Mouse (Mus musculus) heart, embryonic 12.5 days (tissue): Measurements from ENCODE around the gene Gm37240. TPM values are rescaled to one million over a fixed set of nuclear protein-coding genes. Genes with fewer than 3 reads are reported as not detected.

Experiments used
- ATAC-seq: fragments of 200-750 bp; cut with Nextera tagmentation; 2 replicates; pipeline ENCODE4 v1.8.0; 2017; ENCODE audit warnings: moderate TSS enrichment, moderate library complexity; ENCODE audit not compliant: insufficient number of reproducible peaks, low FRiP score
- H3K27ac ChIP-seq: fragments of 300-500 bp; sonication (generic); 2 replicates; pipeline ENCODE4 v1.5.1; 2016; ENCODE audit warnings: mild to moderate bottlenecking, moderate library complexity; ENCODE audit not compliant: poor library complexity, severe bottlenecking
- H3K27me3 ChIP-seq: fragments of 300-500 bp; sonication (generic); replicated peaks from 2 replicates; pipeline ENCODE4 v1.6.1; 2016; ENCODE audit warnings: mild to moderate bottlenecking, moderate library complexity
- H3K36me3 ChIP-seq: fragments of 300-500 bp; sonication (generic); 2 replicates; pipeline ENCODE4 v1.6.1; 2016; ENCODE audit warnings: mild to moderate bottlenecking, moderate library complexity
- H3K4me1 ChIP-seq: fragments of 300-500 bp; sonication (generic); replicated peaks from 2 replicates; pipeline ENCODE4 v1.6.1; 2016; ENCODE audit warnings: mild to moderate bottlenecking
- H3K4me2 ChIP-seq: fragments of 300-500 bp; sonication (generic); 2 replicates; pipeline ENCODE4 v1.6.1; 2016; ENCODE audit warnings: mild to moderate bottlenecking, moderate library complexity
- H3K4me3 ChIP-seq: fragments of 300-500 bp; sonication (generic); 2 replicates; pipeline ENCODE4 v1.5.1; 2016; ENCODE audit warnings: mild to moderate bottlenecking
- H3K9ac ChIP-seq: fragments of 300-500 bp; sonication (generic); 2 replicates; pipeline ENCODE4 v1.6.1; 2016; ENCODE audit warnings: mild to moderate bottlenecking, moderate library complexity
- H3K9me3 ChIP-seq: fragments of 300-500 bp; sonication (generic); replicated peaks from 2 replicates; pipeline ENCODE4 v1.6.1; 2016; ENCODE audit warnings: mild to moderate bottlenecking, moderate library complexity
- WGBS: fragments of 180-500 bp; shearing (Covaris S2); methylation state at CpG from one replicate; pipeline ENCODE4 v1.1.7; 2016; 5-methylcytosine and 5-hydroxymethylcytosine counted together
- polyA plus RNA-seq: library from polyadenylated mRNA; unstranded; fragments of >200 nt; fragmentation: Nextera tagmentation; extraction: Ambion mirVana; gene quantifications from 2 replicates; pipeline ENCODE4 v1.2.1, GENCODE M21; 2016

The Gm37240 gene
- polyA plus RNA-seq, 1 experiment from 2014 or later: 4.6 TPM

DNA sequence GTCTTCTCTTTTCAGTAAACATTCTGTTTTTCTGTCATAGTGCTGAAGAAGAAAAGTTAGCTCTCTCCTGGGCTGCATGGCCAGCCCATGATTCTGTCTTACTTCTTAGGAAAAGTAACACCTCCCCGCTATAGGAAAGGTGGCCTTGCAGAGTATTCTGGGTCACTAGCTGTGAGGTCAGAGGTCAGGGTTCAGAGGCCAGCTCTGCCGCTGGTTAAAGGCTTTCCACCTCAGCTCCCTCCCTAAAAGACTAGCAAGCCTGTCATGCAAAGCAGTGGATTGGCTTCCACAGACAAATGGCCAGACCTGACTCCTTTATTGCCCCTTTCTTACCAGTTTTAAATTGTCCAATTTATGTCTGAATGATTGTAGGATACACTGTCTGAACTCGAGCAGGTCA is 23.3 kb downstream of the Gm37240 start:
- Histone ChIP-seq H3K27me3 (no peaks in the 10 kb centered on the region), H3K36me3 (no peaks in the 10 kb centered on the region; the same call in 1 of the 2 replicates), H3K4me1 (peaks cover 4% of the 10 kb centered on the region; the same call in 1 of the 2 replicates), H3K27ac (no peak overlapping the region), H3K4me2 (no peak overlapping the region), H3K9me3 (peaks cover 2% of the 10 kb centered on the region), H3K4me3 (no peak overlapping the region), H3K9ac (no peak overlapping the region)
- no peak for ATAC-seq
- WGBS: 55% methylated on average over 3 of the region's 3 CpGs

DNA sequence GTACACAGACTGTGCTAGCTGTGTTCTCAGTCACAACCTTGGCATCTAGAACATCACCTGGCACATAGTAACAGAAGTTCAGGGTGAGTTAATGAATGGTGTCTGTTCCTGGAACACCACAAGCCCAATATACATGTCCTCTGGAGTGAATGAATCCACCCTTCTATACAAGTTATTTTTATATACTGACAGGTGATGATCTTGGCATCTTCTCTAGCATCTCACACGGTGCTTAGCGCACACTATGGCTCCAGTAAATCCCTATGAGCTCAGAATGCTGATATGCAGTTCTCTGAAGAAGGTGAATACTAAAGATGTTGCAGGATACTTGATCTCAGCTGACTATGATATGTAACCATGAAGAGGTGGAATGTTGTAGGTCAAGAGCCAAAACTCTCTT is 24.4 kb downstream of the Gm37240 start:
- no peaks in the 10 kb centered on the region for H3K27me3 ChIP-seq
- peaks cover 15% of the 10 kb centered on the region for H3K4me1 ChIP-seq
- no peak overlapping the region for H3K9ac ChIP-seq
- H3K36me3 ChIP-seq: no peaks in the 10 kb centered on the region
- H3K4me3 ChIP-seq: no peak overlapping the region
- H3K9me3 ChIP-seq: no peaks in the 10 kb centered on the region
- WGBS: 88% methylated on average over 2 of the region's 2 CpGs
- no peak for ATAC-seq
- H3K27ac ChIP-seq: no peak overlapping the region
- no peak overlapping the region for H3K4me2 ChIP-seq

GRCm38 (mm10) chr3:85860996-85861395 is 26.3 kb downstream of the Gm37240 start:
- Histone ChIP-seq H3K4me2 (no peak overlapping the region), H3K27me3 (no peaks in the 10 kb centered on the region), H3K36me3 (no peaks in the 10 kb centered on the region), H3K27ac (no peak overlapping the region), H3K9ac (no peak overlapping the region), H3K4me1 (peaks cover 21% of the 10 kb centered on the region), H3K4me3 (no peak overlapping the region), H3K9me3 (no peaks in the 10 kb centered on the region)
- 74% methylated on average over 5 of the region's 5 CpGs for WGBS
- no peak for ATAC-seq

- Histone ChIP-seq H3K4me3 (no peak overlapping the region), H3K4me2 (no peak overlapping the region), H3K9me3 (no peaks in the 10 kb centered on the region), H3K9ac (no peak overlapping the region), H3K27ac (peak overlapping the region; percentile 40; the same call in 1 of the 2 replicates), H3K36me3 (no peaks in the 10 kb centered on the region), H3K4me1 (peaks cover 21% of the 10 kb centered on the region), H3K27me3 (no peaks in the 10 kb centered on the region)
- WGBS: 72% methylated on average over 6 of the region's 6 CpGs
- ATAC-seq: no peak
These were observed 28.0 kb downstream of the Gm37240 start for GRCm38 (mm10) chr3:85859311-85859710.

GRCm38 (mm10) chr3:85858140-85859135 is 28.9 kb downstream of the Gm37240 start:
- no peak overlapping the region for H3K9ac ChIP-seq
- no peaks in the 10 kb centered on the region for H3K9me3 ChIP-seq
- no peak for ATAC-seq
- H3K4me3 ChIP-seq: no peak overlapping the region
- 59% methylated on average over 11 of the region's 11 CpGs for WGBS
- H3K4me2 ChIP-seq: peak overlapping the region; percentile 33
- H3K36me3 ChIP-seq: no peaks in the 10 kb centered on the region
- peaks cover 21% of the 10 kb centered on the region for H3K4me1 ChIP-seq
- H3K27me3 ChIP-seq: no peaks in the 10 kb centered on the region
- H3K27ac ChIP-seq: peak overlapping the region; percentile 58

GRCm38 (mm10) chr3:85857083-85857482 is 30.2 kb downstream of the Gm37240 start:
- Histone ChIP-seq H3K9me3 (no peaks in the 10 kb centered on the region), H3K4me1 (peaks cover 18% of the 10 kb centered on the region), H3K27ac (no peak overlapping the region), H3K27me3 (no peaks in the 10 kb centered on the region), H3K4me3 (no peak overlapping the region), H3K9ac (no peak overlapping the region), H3K4me2 (no peak overlapping the region), H3K36me3 (no peaks in the 10 kb centered on the region)
- no peak for ATAC-seq
- whole genome bisulfite sequencing: 41% methylated on average over 4 of the region's 4 CpGs

- no peak overlapping the region for H3K4me3 ChIP-seq
- H3K27me3 ChIP-seq: no peaks in the 10 kb centered on the region
- H3K4me1 ChIP-seq: peaks cover 17% of the 10 kb centered on the region
- H3K9me3 ChIP-seq: no peaks in the 10 kb centered on the region
- 83% methylated on average over 5 of the region's 5 CpGs for WGBS
- no peak for ATAC-seq
- H3K27ac ChIP-seq: no peak overlapping the region
- no peak overlapping the region for H3K9ac ChIP-seq
- no peak overlapping the region for H3K4me2 ChIP-seq
- H3K36me3 ChIP-seq: no peaks in the 10 kb centered on the region
These were observed 31.4 kb downstream of the Gm37240 start for GRCm38 (mm10) chr3:85855947-85856346.

- Histone ChIP-seq H3K9me3 (no peaks in the 10 kb centered on the region), H3K9ac (no peak overlapping the region), H3K4me2 (no peak overlapping the region), H3K27me3 (no peaks in the 10 kb centered on the region), H3K36me3 (no peaks in the 10 kb centered on the region), H3K4me1 (peaks cover 17% of the 10 kb centered on the region), H3K27ac (no peak overlapping the region), H3K4me3 (no peak overlapping the region)
- WGBS: 91% methylated on average over 3 of the region's 3 CpGs
- ATAC-seq: no peak
These were observed 32.3 kb downstream of the Gm37240 start for GRCm38 (mm10) chr3:85855043-85855442.

- Histone ChIP-seq H3K9ac (no peak overlapping the region), H3K27me3 (no peaks in the 10 kb centered on the region), H3K4me2 (no peak overlapping the region), H3K27ac (no peak overlapping the region), H3K36me3 (no peaks in the 10 kb centered on the region), H3K9me3 (no peaks in the 10 kb centered on the region), H3K4me3 (no peak overlapping the region), H3K4me1 (peaks cover 17% of the 10 kb centered on the region)
- 92% methylated on average over 6 of the region's 6 CpGs for WGBS
- no peak for ATAC-seq
These were observed 33.2 kb downstream of the Gm37240 start for GRCm38 (mm10) chr3:85854143-85854542.

- Histone ChIP-seq H3K27me3 (no peaks in the 10 kb centered on the region), H3K9ac (no peak overlapping the region), H3K36me3 (no peaks in the 10 kb centered on the region), H3K4me1 (peaks cover 15% of the 10 kb centered on the region), H3K4me3 (no peak overlapping the region), H3K9me3 (no peaks in the 10 kb centered on the region), H3K27ac (no peak overlapping the region), H3K4me2 (no peak overlapping the region)
- 70% methylated on average over 4 of the region's 4 CpGs for WGBS
- ATAC-seq: no peak
These were observed 33.6 kb downstream of the Gm37240 start for GRCm38 (mm10) chr3:85853715-85854114.

GRCm38 (mm10) chr3:85850079-85850478 is 37.2 kb downstream of the Gm37240 start:
- Histone ChIP-seq H3K9me3 (no peaks in the 10 kb centered on the region), H3K4me1 (no peaks in the 10 kb centered on the region), H3K36me3 (no peaks in the 10 kb centered on the region), H3K27ac (no peak overlapping the region), H3K9ac (no peak overlapping the region), H3K4me2 (no peak overlapping the region), H3K27me3 (no peaks in the 10 kb centered on the region), H3K4me3 (no peak overlapping the region)
- 51% methylated on average over 1 of the region's 1 CpGs for WGBS
- ATAC-seq: no peak
